Mouse (Mus musculus) urinary bladder, postnatal 14 days (tissue): Measurements from ENCODE around the gene Atp1a3.
"Not testable (repeated sequence)": the region's sequence is repeated elsewhere in the genome, so short reads cannot be mapped to it uniquely, and the experiment has no call there.

Experiments
- DNase-seq: peaks from one replicate; pipeline ENCODE4 v3.0.0; 2021; ENCODE audit warnings: low spot score

Atp1a3 gene

GRCm38 (mm10) chr7:25005421-25006065 lies at the start of gene Atp1a3:
TSS of gene Atp1a3 (minus strand) at chr7:25005958.
- DNase-seq = no peak

GRCm38 (mm10) chr7:25052587-25052986 lies 46.8 kb upstream of the Atp1a3 start:
- DNase-seq = no peak

GRCm38 (mm10) chr7:25049295-25049930 lies 43.7 kb upstream of the Atp1a3 start:
- DNase-seq = no peak

GRCm38 (mm10) chr7:25047363-25047762 lies 41.6 kb upstream of the Atp1a3 start:
- DNase-seq = no peak

- DNase-seq = not testable (repeated sequence)
These were observed 38.8 kb upstream of the Atp1a3 start for GRCm38 (mm10) chr7:25044599-25044998.

GRCm38 (mm10) chr7:25041921-25042320 lies 36.2 kb upstream of the Atp1a3 start:
- no peak for DNase-seq

GRCm38 (mm10) chr7:25035916-25036315 lies 30.2 kb upstream of the Atp1a3 start:
- peak; percentile 62 for DNase-seq

GRCm38 (mm10) chr7:25034796-25035195 lies 29.0 kb upstream of the Atp1a3 start:
- DNase-seq = no peak

GRCm38 (mm10) chr7:25031528-25031927 lies 25.8 kb upstream of the Atp1a3 start:
- no peak for DNase-seq

GRCm38 (mm10) chr7:25030032-25030753 lies 24.4 kb upstream of the Atp1a3 start:
- peak; percentile 74 for DNase-seq

GRCm38 (mm10) chr7:25026452-25026851 lies 20.7 kb upstream of the Atp1a3 start:
- peak; percentile 18 for DNase-seq

- DNase-seq = peak; percentile 29
These were observed 20.2 kb upstream of the Atp1a3 start for GRCm38 (mm10) chr7:25025855-25026439.

GRCm38 (mm10) chr7:25011592-25011991 lies 5.8 kb upstream of the Atp1a3 start:
- no peak for DNase-seq

- DNase-seq = peak; percentile 43
These were observed 4.5 kb upstream of the Atp1a3 start for GRCm38 (mm10) chr7:25010090-25010913.

- no peak for DNase-seq
These were observed 3.4 kb upstream of the Atp1a3 start for GRCm38 (mm10) chr7:25009099-25009700.

- peak; percentile 63 for DNase-seq
These were observed 2.9 kb upstream of the Atp1a3 start for GRCm38 (mm10) chr7:25008635-25009034.

GRCm38 (mm10) chr7:25007609-25008374 lies 2.0 kb upstream of the Atp1a3 start:
- DNase-seq = no peak

GRCm38 (mm10) chr7:25006586-25007364 lies 1.0 kb upstream of the Atp1a3 start:
- DNase-seq = no peak

- DNase-seq = no peak
These were observed 413 bp upstream of the Atp1a3 start for GRCm38 (mm10) chr7:25006171-25006570.

- no peak for DNase-seq
These were observed 952 bp downstream of the Atp1a3 start for GRCm38 (mm10) chr7:25004806-25005205.
